Mouse (Mus musculus) heart, embryonic 16.5 days (tissue): ENCODE measurements around the gene Snx12. TPM values are rescaled to one million over a fixed set of nuclear protein-coding genes. Genes with fewer than 3 reads are reported as not detected.

Source experiments
- ATAC-seq: fragments of 200-750 bp; cut with Nextera tagmentation; replicated peaks from 2 replicates; pipeline ENCODE4 v1.8.0; 2017; ENCODE audit warnings: moderate number of reproducible peaks; ENCODE audit not compliant: insufficient read depth, low FRiP score; ENCODE audit errors: extremely low read depth
- H3K27ac ChIP-seq: fragments of 300-500 bp; sonication (generic); 2 replicates; pipeline ENCODE4 v1.5.1; 2014; ENCODE audit warnings: mild to moderate bottlenecking, low read length, control low read depth, moderate library complexity
- H3K27me3 ChIP-seq: fragments of 300-500 bp; sonication (generic); 2 replicates; pipeline ENCODE4 v1.6.1; 2014; ENCODE audit warnings: low read length, mixed read lengths; ENCODE audit not compliant: control insufficient read depth, insufficient read depth
- H3K36me3 ChIP-seq: fragments of 300-500 bp; sonication (generic); 2 replicates; pipeline ENCODE4 v1.6.1; 2014; ENCODE audit not compliant: control insufficient read depth, insufficient read depth
- H3K4me1 ChIP-seq: fragments of 300-500 bp; sonication (generic); 2 replicates; pipeline ENCODE4 v1.6.1; 2014; ENCODE audit warnings: low read length, mixed read lengths; ENCODE audit not compliant: control insufficient read depth, insufficient read depth
- H3K4me2 ChIP-seq: fragments of 300-500 bp; sonication (generic); 2 replicates; pipeline ENCODE4 v1.6.1; 2014; ENCODE audit warnings: low read depth, mild to moderate bottlenecking, control low read depth, low read length
- H3K4me3 ChIP-seq: fragments of 300-500 bp; sonication (generic); 2 replicates; pipeline ENCODE4 v1.5.1; 2014; ENCODE audit warnings: mild to moderate bottlenecking, control low read depth, low read length
- H3K9ac ChIP-seq: fragments of 300-500 bp; sonication (generic); 2 replicates; pipeline ENCODE4 v1.6.1; 2014; ENCODE audit warnings: low read length, control low read depth
- H3K9me3 ChIP-seq: fragments of 300-500 bp; sonication (generic); replicated peaks from 2 replicates; pipeline ENCODE4 v1.6.1; 2016; ENCODE audit warnings: low read length; ENCODE audit not compliant: control insufficient read depth
- WGBS: fragments of 180-500 bp; shearing (Covaris S2); extraction: QIAGEN DNeasy Blood & Tissue Kit; methylation state at CpG from one replicate; pipeline ENCODE4 v1.1.7; 2014; 5-methylcytosine and 5-hydroxymethylcytosine counted together
- polyA plus RNA-seq: library from polyadenylated mRNA; unstranded; fragments of >200 nt; fragmentation: Nextera tagmentation; extraction: Ambion mirVana; gene quantifications from 2 replicates; pipeline ENCODE4 v1.2.1, GENCODE M21; 2015

Gene Snx12
- polyA plus RNA-seq: 38.8 and 47.8 TPM in 2 replicates

GRCm38 (mm10) chrX:101221834-101222795 lies at the start of gene Snx12:
Snx12 (minus strand) TSS chrX:101222563.
- H3K4me2 ChIP-seq: peak within 1 kb of the TSS; percentile 67
- peak within 1 kb of the TSS; percentile 82 for H3K27ac ChIP-seq
- WGBS: 9% methylated on average over 55 of the region's 55 CpGs
- peak within 1 kb of the TSS; percentile 76 for H3K9ac ChIP-seq
- no peaks in the 10 kb centered on the region for H3K27me3 ChIP-seq
- H3K36me3 ChIP-seq: no peaks in the 10 kb centered on the region
- ATAC-seq: peak; percentile 96
- no peaks in the 10 kb centered on the region; the same call in 1 of the 2 replicates for H3K4me1 ChIP-seq
- H3K4me3 ChIP-seq: peak within 1 kb of the TSS; percentile 70
- no peaks in the 10 kb centered on the region for H3K9me3 ChIP-seq

- Histone ChIP-seq H3K4me1 (no peaks in the 10 kb centered on the region), H3K27me3 (no peaks in the 10 kb centered on the region; the same call in 1 of the 2 replicates), H3K27ac (peak within 1 kb of the TSS; percentile 31; the same call in 1 of the 2 replicates), H3K9ac (peak within 1 kb of the TSS; percentile 29; the same call in 1 of the 2 replicates), H3K9me3 (no peaks in the 10 kb centered on the region), H3K4me3 (peak within 1 kb of the TSS; percentile 39), H3K4me2 (peak within 1 kb of the TSS; percentile 43), H3K36me3 (no peaks in the 10 kb centered on the region)
- WGBS: 53% methylated on average over 3 of the region's 3 CpGs
- no peak for ATAC-seq
Measured at GRCm38 (mm10) chrX:101268755-101269124, 46.4 kb upstream of the Snx12 start, which contains the start of gene Gm20489. Gm20489 (minus strand) TSS chrX:101269023.

- Histone ChIP-seq H3K27ac (peak within 1 kb of the TSS; percentile 31; the same call in 1 of the 2 replicates), H3K9me3 (no peaks in the 10 kb centered on the region), H3K36me3 (no peaks in the 10 kb centered on the region), H3K27me3 (no peaks in the 10 kb centered on the region; the same call in none of the 2 replicates), H3K4me2 (peak within 1 kb of the TSS; percentile 43), H3K4me1 (no peaks in the 10 kb centered on the region), H3K4me3 (peak within 1 kb of the TSS; percentile 39), H3K9ac (peak within 1 kb of the TSS; percentile 29; the same call in 1 of the 2 replicates)
- WGBS: 54% methylated on average over 5 of the region's 5 CpGs
- 0 out of 2 replicates have a peak, but pooled peaks have one; percentile 41 for ATAC-seq
Measured at GRCm38 (mm10) chrX:101268025-101268754, 45.8 kb upstream of the Snx12 start, which contains the start of gene Il2rg. Il2rg (minus strand) TSS chrX:101268255.

GRCm38 (mm10) chrX:101266631-101267030 lies 44.3 kb upstream of the Snx12 start:
- 90% methylated on average over 6 of the region's 6 CpGs for WGBS

GRCm38 (mm10) chrX:101263892-101264291 lies 41.5 kb upstream of the Snx12 start, which contains the start of gene Gm614:
Gm614 (minus strand) TSS chrX:101263992.
- Histone ChIP-seq H3K36me3 (no peaks in the 10 kb centered on the region), H3K27ac (no peak within 1 kb of the TSS), H3K4me1 (peaks cover 7% of the 10 kb centered on the region; the same call in 1 of the 2 replicates), H3K4me2 (no peak within 1 kb of the TSS), H3K9me3 (no peaks in the 10 kb centered on the region), H3K9ac (no peak within 1 kb of the TSS), H3K27me3 (no peaks in the 10 kb centered on the region; the same call in none of the 2 replicates), H3K4me3 (no peak within 1 kb of the TSS)
- ATAC-seq: no peak
- 73% methylated on average over 1 of the region's 1 CpGs for WGBS

More at GRCm38 (mm10) chrX:101266631-101267030, 44.3 kb upstream of the Snx12 start:
- Histone ChIP-seq H3K4me2 (peak overlapping the region; percentile 43; the same call in 1 of the 2 replicates), H3K4me1 (no peaks in the 10 kb centered on the region), H3K9me3 (no peaks in the 10 kb centered on the region), H3K27ac (no peak overlapping the region), H3K36me3 (no peaks in the 10 kb centered on the region), H3K27me3 (no peaks in the 10 kb centered on the region; the same call in none of the 2 replicates), H3K9ac (no peak overlapping the region), H3K4me3 (no peak overlapping the region)
- ATAC-seq: no peak

- Histone ChIP-seq H3K4me1 (peaks cover 7% of the 10 kb centered on the region; the same call in 1 of the 2 replicates), H3K9ac (no peak overlapping the region), H3K27ac (peak overlapping the region; percentile 32), H3K36me3 (no peaks in the 10 kb centered on the region), H3K4me3 (no peak overlapping the region), H3K4me2 (0 out of 2 replicates have a peak overlapping the region, but pooled peaks have one; percentile 13), H3K27me3 (no peaks in the 10 kb centered on the region; the same call in 1 of the 2 replicates), H3K9me3 (no peaks in the 10 kb centered on the region)
- ATAC-seq: peak; percentile 31; the same call in 1 of the 2 replicates
- 20% methylated on average over 11 of the region's 13 CpGs for WGBS
Measured at GRCm38 (mm10) chrX:101260441-101261325, 38.3 kb upstream of the Snx12 start.

GRCm38 (mm10) chrX:101256603-101257002 lies 34.2 kb upstream of the Snx12 start:
- H3K27ac ChIP-seq: no peak overlapping the region
- no peaks in the 10 kb centered on the region for H3K9me3 ChIP-seq
- H3K27me3 ChIP-seq: no peaks in the 10 kb centered on the region
- H3K4me1 ChIP-seq: peaks cover 10% of the 10 kb centered on the region
- ATAC-seq: no peak
- H3K4me2 ChIP-seq: no peak overlapping the region
- H3K4me3 ChIP-seq: no peak overlapping the region
- 80% methylated on average over 13 of the region's 13 CpGs for WGBS
- H3K9ac ChIP-seq: no peak overlapping the region
- H3K36me3 ChIP-seq: no peaks in the 10 kb centered on the region

GRCm38 (mm10) chrX:101254740-101255139 lies 32.4 kb upstream of the Snx12 start:
- 15% methylated on average over 24 of the region's 26 CpGs for WGBS
- no peak for ATAC-seq
- H3K36me3 ChIP-seq: no peaks in the 10 kb centered on the region
- peak overlapping the region; percentile 76 for H3K9ac ChIP-seq
- no peaks in the 10 kb centered on the region for H3K9me3 ChIP-seq
- H3K4me3 ChIP-seq: peak overlapping the region; percentile 61
- peak overlapping the region; percentile 75 for H3K27ac ChIP-seq
- H3K27me3 ChIP-seq: no peaks in the 10 kb centered on the region
- peak overlapping the region; percentile 68 for H3K4me2 ChIP-seq
- peaks cover 3% of the 10 kb centered on the region; the same call in 1 of the 2 replicates for H3K4me1 ChIP-seq
